24 mouse cellular contexts compared by ENCODE assay signal in the genomic region with DNA sequence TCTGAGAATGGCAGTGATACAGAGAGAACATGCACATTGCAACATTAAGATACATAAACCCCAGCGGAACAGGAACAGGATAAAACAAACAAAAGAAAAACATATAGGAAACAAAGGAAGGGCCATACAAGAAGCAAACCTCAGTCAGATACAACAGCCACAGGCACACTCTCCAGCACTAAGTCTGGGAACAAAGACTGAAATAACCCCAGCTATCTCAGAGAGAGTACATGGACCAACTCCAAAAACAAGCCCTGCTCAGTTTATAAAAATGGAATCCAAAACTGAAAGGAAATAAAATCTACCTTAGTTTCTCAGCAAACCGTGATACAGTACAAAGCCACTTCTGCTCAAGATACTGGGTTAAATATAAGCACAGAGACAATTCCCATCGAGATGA.
"Had no signal": no experiment of that assay in that cellular context is flagged by ENCODE, and none has a peak within 500 bp of the region (broad histone marks: within the 10 kb centered on the region; RNA-seq: fewer than 3 reads in every experiment).

No protein-coding gene starts in this region.

- H3K4me1 ChIP-seq: hindbrain, embryonic 13.5 days; intestine, embryonic 15.5 days; kidney, embryonic 15.5 days; limb, embryonic 15.5 days; liver, embryonic 12.5 days had no signal

- H3K9ac ChIP-seq: hindbrain, embryonic 13.5 days; hindbrain, embryonic 15.5 days; intestine, embryonic 15.5 days; kidney, embryonic 15.5 days; limb, embryonic 13.5 days; limb, embryonic 15.5 days; liver, embryonic 12.5 days; liver, embryonic 14.5 days had no signal

- DNase-seq: gastrocnemius, postnatal 14 days; gastrocnemius, postnatal 36 days; heart, adult 11 months; heart, postnatal 14 days; kidney, adult 18-20 months; kidney, adult 8-10 months; kidney, postnatal 14 days; kidney, postnatal 36 days; layer of hippocampus, adult 9-11 months; layer of hippocampus, postnatal 36 days; left cerebral cortex, postnatal 4 days; lung, adult 18-20 months had no signal

- H3K27me3 ChIP-seq: hindbrain, embryonic 13.5 days; hindbrain, embryonic 15.5 days; intestine, embryonic 15.5 days; kidney, embryonic 15.5 days; limb, embryonic 13.5 days; limb, embryonic 15.5 days; liver, embryonic 12.5 days had no signal

- H3K36me3 ChIP-seq: intestine, embryonic 15.5 days had no signal

- H3K27ac ChIP-seq: hindbrain, embryonic 13.5 days; hindbrain, embryonic 15.5 days; hindbrain, postnatal 0 days; intestine, embryonic 15.5 days; kidney, embryonic 15.5 days; kidney, postnatal 0 days; limb, embryonic 13.5 days; limb, embryonic 15.5 days; liver, embryonic 12.5 days; liver, embryonic 14.5 days had no signal

- H3K9me3 ChIP-seq: hindbrain, embryonic 13.5 days; hindbrain, embryonic 15.5 days; intestine, embryonic 15.5 days; kidney, embryonic 15.5 days; limb, embryonic 13.5 days; limb, embryonic 15.5 days; liver, embryonic 12.5 days had no signal

- H3K4me2 ChIP-seq: heart, embryonic 11.5 days; hindbrain, embryonic 13.5 days; hindbrain, embryonic 15.5 days; intestine, embryonic 15.5 days; kidney, embryonic 15.5 days; limb, embryonic 13.5 days; limb, embryonic 15.5 days; liver, embryonic 12.5 days had no signal

- ATAC-seq: hindbrain, postnatal 0 days; intestine, embryonic 15.5 days; intestine, postnatal 0 days; liver, embryonic 12.5 days had no signal

- H3K4me3 ChIP-seq: hindbrain, embryonic 13.5 days; hindbrain, embryonic 15.5 days; intestine, embryonic 15.5 days; kidney, embryonic 15.5 days; limb, embryonic 13.5 days; limb, embryonic 15.5 days; liver, embryonic 12.5 days had no signal
